Mouse (Mus musculus) liver, embryonic 15.5 days (tissue): Measurements from ENCODE around the gene Kng2. TPM values are rescaled to one million over a fixed set of nuclear protein-coding genes. Genes with fewer than 3 reads are reported as not detected.
A peak's percentile ranks its signal among the peaks of the same experiment; 100 is the strongest.
"Not testable (repeated sequence)": the region's sequence is repeated elsewhere in the genome, so short reads cannot be mapped to it uniquely, and the experiment has no call there.

Experiments used
- ATAC-seq: fragments of 200-750 bp; cut with Nextera tagmentation; 2 replicates; pipeline ENCODE4 v1.8.0; 2017; ENCODE audit warnings: moderate number of reproducible peaks, mild to moderate bottlenecking, moderate library complexity; ENCODE audit not compliant: insufficient read depth
- H3K27ac ChIP-seq: fragments of 300-500 bp; sonication (generic); replicated peaks from 2 replicates; pipeline ENCODE4 v1.5.1; 2015; ENCODE audit warnings: mild to moderate bottlenecking, inconsistent platforms
- H3K27me3 ChIP-seq: fragments of 300-500 bp; sonication (generic); 2 replicates; pipeline ENCODE4 v1.6.1; 2015; ENCODE audit warnings: mild to moderate bottlenecking, inconsistent platforms
- H3K36me3 ChIP-seq: fragments of 300-500 bp; sonication (generic); replicated peaks from 2 replicates; pipeline ENCODE4 v1.6.1; 2015; ENCODE audit warnings: moderate library complexity, mild to moderate bottlenecking, inconsistent platforms
- H3K4me1 ChIP-seq: fragments of 300-500 bp; sonication (generic); replicated peaks from 2 replicates; pipeline ENCODE4 v1.6.1; 2015; ENCODE audit warnings: inconsistent platforms
- H3K4me2 ChIP-seq: fragments of 300-500 bp; sonication (generic); 2 replicates; pipeline ENCODE4 v1.6.1; 2015; ENCODE audit warnings: moderate library complexity, mild to moderate bottlenecking, inconsistent platforms
- H3K4me3 ChIP-seq: fragments of 300-500 bp; sonication (generic); replicated peaks from 2 replicates; pipeline ENCODE4 v1.5.1; 2015; ENCODE audit warnings: mild to moderate bottlenecking, inconsistent platforms
- H3K9ac ChIP-seq: fragments of 300-500 bp; sonication (generic); 2 replicates; pipeline ENCODE4 v1.6.1; 2015; ENCODE audit warnings: moderate library complexity, mild to moderate bottlenecking, inconsistent platforms
- H3K9me3 ChIP-seq: fragments of 300-500 bp; sonication (generic); replicated peaks from 2 replicates; pipeline ENCODE4 v1.6.1; 2016; ENCODE audit warnings: inconsistent platforms
- WGBS: fragments of 180-500 bp; shearing (Covaris S2); methylation state at CpG from one replicate; pipeline ENCODE4 v1.1.7; 2015; ENCODE audit warnings: mixed read lengths; ENCODE audit not compliant: insufficient replicate concordance; 5-methylcytosine and 5-hydroxymethylcytosine counted together
- polyA plus RNA-seq: library from polyadenylated mRNA; unstranded; fragments of >200 nt; fragmentation: Nextera tagmentation; extraction: Ambion mirVana; gene quantifications from 2 replicates; pipeline ENCODE4 v1.2.1, GENCODE M21; 2015

Gene Kng2
- polyA plus RNA-seq, result 66.0 and 93.3 TPM in 2 replicates

DNA sequence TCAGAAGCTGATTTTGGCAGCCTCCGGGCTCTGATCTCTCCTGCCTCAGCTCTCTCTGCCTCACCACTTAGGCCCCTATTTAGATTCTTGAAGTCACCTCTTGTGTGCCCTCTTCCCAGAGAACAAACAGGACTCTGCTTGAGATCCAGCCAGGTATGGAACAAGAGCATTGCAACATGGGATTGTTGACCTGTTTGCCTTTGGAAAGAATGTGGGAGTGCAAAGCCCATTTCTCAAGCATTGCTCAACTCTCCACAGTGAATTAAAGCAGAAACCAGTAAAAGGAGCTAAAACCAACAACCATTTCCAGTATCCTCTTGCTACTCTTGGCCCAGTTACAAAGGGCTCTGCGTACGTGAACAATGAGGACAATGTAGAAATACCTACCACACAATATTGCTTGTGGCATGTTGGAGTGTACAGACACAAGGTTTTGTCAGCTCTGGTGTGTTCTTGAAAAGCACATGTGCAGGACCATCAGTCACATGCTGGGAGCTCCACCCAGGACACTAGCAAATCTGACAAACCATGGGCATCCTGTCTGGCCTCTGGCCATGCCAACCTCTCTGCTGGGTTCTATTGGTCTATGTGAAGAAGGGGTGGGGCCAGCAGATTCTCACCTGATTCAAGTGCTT lies at the start of gene Kng2:
Gene Kng2, minus strand, starts transcription at position 517 of the 635 bp plus-strand sequence.
- not testable (repeated sequence) for H3K9ac ChIP-seq, H3K36me3 ChIP-seq, H3K4me1 ChIP-seq, H3K9me3 ChIP-seq, H3K27me3 ChIP-seq
- whole genome bisulfite sequencing, result 70% methylated on average over 3 of the region's 3 CpGs
- H3K4me3 ChIP-seq, result peak within 1 kb of the TSS; percentile 30
- peak within 1 kb of the TSS; percentile 13; the same call in 1 of the 2 replicates for H3K4me2 ChIP-seq
- H3K27ac ChIP-seq, result peak within 1 kb of the TSS; percentile 33; the same call in 1 of the 2 replicates
- ATAC-seq, result peak; percentile 51

DNA sequence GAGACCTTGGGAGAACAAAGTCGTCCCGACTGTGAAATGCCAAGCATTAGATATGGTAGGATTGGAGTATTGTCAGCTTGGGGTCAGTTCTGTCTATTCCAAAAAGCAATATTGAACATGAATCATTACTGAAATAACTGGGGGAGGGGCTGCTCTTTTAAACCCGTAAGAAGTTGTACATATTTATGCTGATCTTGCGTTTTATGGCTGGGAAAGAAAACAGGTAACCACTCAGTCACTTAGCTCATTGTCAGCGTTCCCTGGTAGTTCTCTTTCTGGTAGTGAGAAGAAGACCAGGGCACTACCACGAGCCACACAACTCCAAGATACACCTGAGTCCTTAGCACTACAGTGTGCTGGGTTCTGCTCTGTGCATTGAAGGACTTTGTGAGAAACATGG lies 48.2 kb upstream of the Kng2 start:
- WGBS, result 68% methylated on average over 6 of the region's 6 CpGs
- not testable (repeated sequence) for H3K27ac ChIP-seq, ATAC-seq, H3K4me2 ChIP-seq, H3K9ac ChIP-seq, H3K36me3 ChIP-seq, H3K4me1 ChIP-seq, H3K27me3 ChIP-seq, H3K9me3 ChIP-seq, H3K4me3 ChIP-seq

DNA sequence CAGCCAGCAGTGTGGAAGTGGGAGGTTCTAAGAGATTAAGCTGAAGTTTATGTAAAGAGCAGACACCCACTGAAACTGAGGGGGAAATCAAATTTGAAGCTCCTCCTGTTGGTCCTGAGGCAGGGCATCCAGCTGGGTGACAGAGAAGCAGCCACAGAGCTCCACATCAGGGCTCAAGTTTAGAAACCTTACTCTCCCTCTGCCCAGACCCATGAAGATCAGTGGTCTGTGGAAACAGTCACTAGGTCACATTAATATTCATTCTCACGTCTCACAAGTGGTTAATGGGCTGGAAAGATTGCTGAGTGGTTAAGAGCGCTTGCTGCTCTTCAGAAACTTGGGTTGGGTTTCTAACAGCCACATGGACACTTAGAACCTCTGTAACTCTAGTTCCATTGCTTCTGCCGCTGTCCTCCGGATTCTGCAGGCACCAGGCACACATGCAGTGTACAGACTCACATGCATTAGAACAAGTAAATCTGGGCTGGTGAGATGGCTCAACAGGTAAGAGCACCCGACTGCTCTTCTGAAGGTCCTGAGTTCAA lies 31.6 kb upstream of the Kng2 start:
- Histone ChIP-seq H3K4me2 (peak overlapping the region; percentile 35), H3K4me3 (0 out of 2 replicates have a peak overlapping the region, but pooled peaks have one; percentile 15)
- not testable (repeated sequence) for H3K36me3 ChIP-seq, ATAC-seq, H3K27ac ChIP-seq, H3K9me3 ChIP-seq, H3K9ac ChIP-seq, H3K27me3 ChIP-seq, H3K4me1 ChIP-seq
- 67% methylated on average over 5 of the region's 5 CpGs for WGBS

DNA sequence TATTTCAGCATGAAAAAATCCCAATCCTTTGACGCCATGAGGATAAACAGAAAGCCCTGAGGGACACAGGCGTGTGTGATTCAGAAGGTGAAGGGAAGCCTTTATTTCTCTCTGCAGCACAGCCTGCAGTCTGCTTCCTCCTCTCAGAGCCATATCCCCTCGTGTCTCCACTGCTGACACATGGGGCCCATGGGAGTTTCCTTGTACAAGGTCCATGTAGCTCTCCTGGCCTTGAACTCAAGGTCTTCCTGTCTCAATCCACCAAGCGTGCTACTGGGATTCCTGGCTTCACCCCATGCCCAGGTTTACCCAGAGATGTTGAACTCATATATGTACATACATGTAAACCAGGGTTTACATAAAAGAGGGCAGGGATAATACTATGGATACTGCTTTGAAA lies 30.3 kb upstream of the Kng2 start:
- Histone ChIP-seq H3K4me3 (peak overlapping the region; percentile 37), H3K4me2 (peak overlapping the region; percentile 18; the same call in 1 of the 2 replicates)
- not testable (repeated sequence) for H3K9ac ChIP-seq, ATAC-seq, H3K4me1 ChIP-seq, H3K9me3 ChIP-seq, H3K27me3 ChIP-seq, H3K36me3 ChIP-seq, H3K27ac ChIP-seq
- 39% methylated on average over 4 of the region's 4 CpGs for WGBS

DNA sequence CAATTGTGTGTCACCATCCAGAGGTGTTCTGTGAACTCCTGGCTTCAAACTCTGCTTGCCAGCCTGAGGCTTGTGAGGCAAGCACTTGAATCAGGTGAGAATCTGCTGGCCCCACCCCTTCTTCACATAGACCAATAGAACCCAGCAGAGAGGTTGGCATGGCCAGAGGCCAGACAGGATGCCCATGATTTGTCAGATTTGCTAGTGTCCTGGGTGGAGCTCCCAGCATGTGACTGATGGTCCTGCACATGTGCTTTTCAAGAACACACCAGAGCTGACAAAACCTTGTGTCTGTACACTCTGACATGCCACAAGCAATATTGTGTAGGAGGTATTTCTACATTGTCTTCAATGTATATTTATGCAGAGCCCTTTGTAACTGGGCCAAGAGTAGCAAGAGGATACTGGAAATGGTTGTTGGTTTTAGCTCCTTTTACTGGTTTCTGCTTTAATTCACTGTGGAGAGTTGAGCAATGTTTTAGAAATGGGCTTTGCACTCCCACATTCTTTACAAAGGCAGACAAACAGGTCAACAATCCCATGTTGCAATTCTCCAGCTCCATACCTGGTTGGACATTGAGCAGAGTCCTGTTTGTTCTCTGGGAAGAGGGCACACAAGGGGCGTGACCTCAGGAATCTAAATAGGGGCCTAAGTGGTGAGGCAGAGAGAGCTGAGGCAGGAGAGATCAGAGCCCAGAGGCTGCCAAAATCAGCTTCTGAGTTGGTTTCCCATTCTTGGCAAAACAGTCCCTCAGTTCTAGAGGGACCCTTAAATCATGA lies 28.6 kb upstream of the Kng2 start, which contains the start of gene Kng1:
Gene Kng1, plus strand, starts transcription at position 198 of the 780 bp plus-strand sequence.
- H3K4me2 ChIP-seq, result not testable (repeated sequence)

DNA sequence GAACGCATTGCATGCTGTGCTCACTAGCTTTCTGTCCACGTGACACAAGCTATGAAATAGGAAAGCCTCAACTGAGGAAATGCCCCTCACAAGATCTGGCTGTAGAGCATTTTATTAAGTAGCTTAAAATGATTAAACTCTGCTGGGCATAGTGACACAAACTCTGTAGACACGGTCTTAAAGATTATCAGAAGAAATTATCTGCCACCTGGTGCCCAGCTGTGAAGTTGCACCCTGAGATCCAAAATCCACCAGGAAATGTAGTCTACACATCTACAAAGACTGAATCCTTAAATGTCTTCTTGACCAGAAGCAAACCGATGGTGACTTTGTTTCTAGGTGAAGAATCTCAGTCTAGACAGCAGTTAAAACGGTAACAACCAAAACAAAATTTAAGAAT lies 17.0 kb upstream of the Kng2 start:
- Histone ChIP-seq H3K4me3 (no peak overlapping the region), H3K4me2 (no peak overlapping the region), H3K9ac (no peak overlapping the region), H3K27ac (no peak overlapping the region), H3K36me3 (no peaks in the 10 kb centered on the region), H3K27me3 (no peaks in the 10 kb centered on the region), H3K9me3 (no peaks in the 10 kb centered on the region), H3K4me1 (no peaks in the 10 kb centered on the region)
- WGBS, result 45% methylated on average over 5 of the region's 5 CpGs
- ATAC-seq, result no peak

More for the DNA sequence above, 28.6 kb upstream of the Kng2 start, which contains the start of gene Kng1:
- WGBS, result 45% methylated on average over 1 of the region's 1 CpGs
- H3K27me3 ChIP-seq, H3K4me1 ChIP-seq, H3K36me3 ChIP-seq, H3K9me3 ChIP-seq, H3K9ac ChIP-seq: not testable (repeated sequence)
- peak; percentile 81 for ATAC-seq
- Histone ChIP-seq H3K27ac (0 out of 2 replicates have a peak within 1 kb of the TSS, but pooled peaks have one; percentile 41), H3K4me3 (peak within 1 kb of the TSS; percentile 43)

DNA sequence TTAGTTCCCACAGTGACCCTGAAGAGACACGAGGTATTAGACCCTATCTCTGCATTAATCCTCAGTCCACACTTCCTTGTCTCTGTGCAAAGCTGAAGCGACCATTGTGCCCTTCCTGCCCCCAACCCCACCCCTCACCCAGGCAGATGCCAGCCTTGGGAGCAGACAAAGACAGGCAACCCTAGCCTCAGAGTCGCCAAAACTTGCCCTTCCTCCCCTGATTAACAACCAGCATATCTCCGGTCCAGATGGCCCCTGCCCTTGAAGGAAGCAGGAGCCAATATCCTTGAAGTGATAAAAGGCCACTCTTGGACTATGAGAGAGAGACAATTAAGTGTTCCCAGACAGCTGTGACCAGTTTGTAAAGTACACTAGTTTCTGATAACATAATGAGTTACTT lies 11.6 kb upstream of the Kng2 start:
- no peak for ATAC-seq
- WGBS, result 32% methylated on average over 4 of the region's 4 CpGs

DNA sequence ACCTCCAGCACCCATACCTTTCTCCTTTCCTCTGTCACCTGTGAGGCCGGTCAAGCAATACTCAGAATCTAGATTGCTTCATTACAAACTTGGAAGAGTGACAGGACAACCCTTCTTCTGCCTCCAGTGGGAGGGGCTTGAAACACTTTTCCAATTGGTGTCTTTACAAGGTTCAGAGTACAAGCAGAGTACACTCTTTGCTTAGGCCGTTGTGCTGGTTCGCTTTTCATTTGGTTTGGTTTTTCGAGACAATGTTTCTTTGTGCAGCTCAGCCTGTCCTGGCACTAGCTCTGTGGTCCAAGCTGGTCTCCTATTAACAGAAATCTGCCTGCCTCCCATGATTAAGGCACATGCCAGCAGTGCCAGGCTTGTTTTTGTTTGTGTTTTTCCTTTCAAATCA lies 10.0 kb upstream of the Kng2 start:
- no peak overlapping the region for H3K4me3 ChIP-seq
- no peaks in the 10 kb centered on the region for H3K27me3 ChIP-seq
- no peaks in the 10 kb centered on the region for H3K9me3 ChIP-seq
- WGBS, result 75% methylated on average over 4 of the region's 4 CpGs
- H3K9ac ChIP-seq, result no peak overlapping the region
- no peaks in the 10 kb centered on the region for H3K4me1 ChIP-seq
- no peak overlapping the region for H3K4me2 ChIP-seq
- 0 out of 2 replicates have a peak overlapping the region, but pooled peaks have one; percentile 51 for H3K27ac ChIP-seq
- ATAC-seq, result no peak; the same call in 1 of the 2 replicates
- H3K36me3 ChIP-seq, result no peaks in the 10 kb centered on the region

More for the DNA sequence above, 11.6 kb upstream of the Kng2 start:
- no peaks in the 10 kb centered on the region for H3K36me3 ChIP-seq
- H3K4me3 ChIP-seq, result no peak overlapping the region
- no peak overlapping the region for H3K27ac ChIP-seq
- H3K4me2 ChIP-seq, result no peak overlapping the region
- no peaks in the 10 kb centered on the region for H3K9me3 ChIP-seq
- no peak overlapping the region for H3K9ac ChIP-seq
- no peaks in the 10 kb centered on the region for H3K4me1 ChIP-seq
- no peaks in the 10 kb centered on the region for H3K27me3 ChIP-seq

DNA sequence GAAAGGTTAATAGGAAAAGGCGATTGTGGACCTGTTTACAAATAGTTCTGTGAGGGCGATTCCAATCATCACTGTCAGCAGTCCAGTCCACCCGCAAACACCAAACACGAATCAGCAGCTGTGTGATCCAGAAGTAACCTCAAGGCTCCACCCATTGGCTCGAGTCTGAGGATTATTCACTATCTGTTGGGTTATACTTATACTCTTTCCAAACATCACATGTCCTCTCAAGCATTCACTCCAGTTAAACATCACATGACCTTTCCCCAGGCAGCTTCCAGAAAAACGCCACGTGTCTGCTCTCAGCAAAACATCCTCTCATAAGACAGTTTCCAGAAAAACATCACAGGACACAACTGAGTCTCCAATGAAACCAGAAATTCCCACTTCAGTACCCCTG lies 8.5 kb upstream of the Kng2 start:
- no peak overlapping the region for H3K4me3 ChIP-seq
- H3K9me3 ChIP-seq, result no peaks in the 10 kb centered on the region
- H3K27ac ChIP-seq, result 0 out of 2 replicates have a peak overlapping the region, but pooled peaks have one; percentile 43
- no peak overlapping the region for H3K4me2 ChIP-seq
- no peaks in the 10 kb centered on the region for H3K36me3 ChIP-seq
- peak; percentile 23; the same call in 1 of the 2 replicates for ATAC-seq
- no peaks in the 10 kb centered on the region for H3K27me3 ChIP-seq
- no peaks in the 10 kb centered on the region for H3K4me1 ChIP-seq
- WGBS, result 59% methylated on average over 7 of the region's 7 CpGs
- H3K9ac ChIP-seq, result no peak overlapping the region

DNA sequence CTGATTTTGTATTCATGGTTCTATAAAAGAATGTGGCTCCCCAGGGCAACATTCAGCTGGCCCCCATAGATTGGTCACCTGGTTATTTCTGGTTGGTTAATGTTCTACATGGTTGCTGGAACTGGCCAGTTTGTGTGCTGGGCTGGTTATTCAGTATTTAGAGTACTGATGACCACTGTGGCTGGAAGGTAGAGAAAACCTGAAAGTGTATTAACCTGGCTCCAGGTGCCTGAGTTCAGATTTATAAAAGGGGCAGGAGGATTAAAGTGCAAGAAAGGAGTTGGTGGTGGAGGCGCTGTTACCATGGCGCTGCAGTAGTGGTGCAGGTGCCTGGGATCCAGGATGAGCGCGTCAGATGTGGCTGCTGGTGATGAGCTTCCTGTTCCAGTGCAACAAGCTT lies 4.4 kb upstream of the Kng2 start:
- Histone ChIP-seq H3K36me3 (no peaks in the 10 kb centered on the region), H3K4me2 (no peak overlapping the region), H3K9me3 (no peaks in the 10 kb centered on the region), H3K27me3 (no peaks in the 10 kb centered on the region), H3K9ac (no peak overlapping the region), H3K4me1 (no peaks in the 10 kb centered on the region), H3K27ac (no peak overlapping the region; the same call in 1 of the 2 replicates), H3K4me3 (no peak overlapping the region)
- no peak for ATAC-seq
- 71% methylated on average over 4 of the region's 4 CpGs for WGBS
